Mouse (Mus musculus) ES-E14 (cell line): ENCODE data around the gene Wdr19. TPM values are rescaled to one million over a fixed set of nuclear protein-coding genes. Genes with fewer than 3 reads are reported as not detected.

Experiments
- DNase-seq: peaks from one replicate; pipeline ENCODE4 v3.0.0-alpha.2; 2013; ENCODE audit warnings: low read depth, low spot score
- H3K27ac ChIP-seq: 2 replicates; pipeline ENCODE4 v1.5.1; 2012; ENCODE audit warnings: low read depth, mild to moderate bottlenecking, low read length, moderate library complexity, mixed read lengths; ENCODE audit not compliant: poor library complexity, insufficient read depth, severe bottlenecking
- H3K36me3 ChIP-seq: 2 replicates; pipeline ENCODE4 v1.6.1; 2012; ENCODE audit warnings: mild to moderate bottlenecking, low read length, moderate library complexity, mixed read lengths; ENCODE audit not compliant: control insufficient read depth, poor library complexity, insufficient read depth, severe bottlenecking
- H3K4me1 ChIP-seq, 2 experiments: fragments of 150-350 bp in 1 of 2; sonication (generic) in 1 of 2; 2 replicates each; pipeline ENCODE4 v1.6.1; 2012; ENCODE audit warnings: low read length in 2 of 2, mild to moderate bottlenecking in 1 of 2, mixed read lengths in 1 of 2; ENCODE audit not compliant: control insufficient read depth in 2 of 2, insufficient read depth in 2 of 2, poor library complexity in 1 of 2
- H3K4me3 ChIP-seq, 2 experiments: fragments of 150-350 bp in 1 of 2; sonication (generic) in 1 of 2; 2 replicates each; pipeline ENCODE4 v1.5.1; 2012; ENCODE audit warnings: low read length in 2 of 2, low read depth in 1 of 2, mild to moderate bottlenecking in 1 of 2, mixed read lengths in 1 of 2; ENCODE audit not compliant: insufficient read depth in 1 of 2, poor library complexity in 1 of 2, severe bottlenecking in 1 of 2
- H3K9ac ChIP-seq: 2 replicates; pipeline ENCODE4 v1.6.1; 2012; ENCODE audit warnings: low read depth, mild to moderate bottlenecking, low read length, mixed read lengths; ENCODE audit not compliant: poor library complexity, insufficient read depth, severe bottlenecking
- H3K9me3 ChIP-seq: fragments of 150-350 bp; sonication (generic); 2 replicates; pipeline ENCODE4 v1.6.1; 2012; ENCODE audit warnings: low read depth, mild to moderate bottlenecking, low read length; ENCODE audit not compliant: control insufficient read depth, insufficient read depth
- CHD2 ChIP-seq: IDR thresholded peaks from 2 replicates; pipeline ENCODE4 v1.6.1; 2014; ENCODE audit warnings: mild to moderate bottlenecking, low read depth, low read length, inconsistent platforms
- HCFC1 ChIP-seq: IDR thresholded peaks from 2 replicates; pipeline ENCODE4 v1.6.1; 2012; ENCODE audit warnings: low read length, inconsistent platforms, borderline replicate concordance; ENCODE audit not compliant: insufficient read depth
- MAFK ChIP-seq: IDR thresholded peaks from 2 replicates; pipeline ENCODE4 v1.6.1; 2014; ENCODE audit warnings: mild to moderate bottlenecking, low read depth, low read length, inconsistent platforms; ENCODE audit not compliant: insufficient read depth
- ZC3H11A ChIP-seq: IDR thresholded peaks from 2 replicates; pipeline ENCODE4 v1.6.1; 2012; ENCODE audit warnings: low read depth, mild to moderate bottlenecking, inconsistent platforms, low read length, borderline replicate concordance
- ZNF384 ChIP-seq: IDR thresholded peaks from 2 replicates; pipeline ENCODE4 v1.6.1; 2012; ENCODE audit warnings: low read depth, low read length, inconsistent platforms
- in situ Hi-C, 2 experiments: fragments of 600-800 bp; cut with MboI; formaldehyde crosslinking; loops; one replicate each; pipeline ENCODE4 v1.15.1; 2025; ENCODE audit warnings: low sequenced_read_pairs in 2 of 2, inconsistent platforms in 1 of 2; ENCODE audit not compliant: unreplicated experiment in 2 of 2
- total RNA-seq: library from RNA; depleted of rRNA; stranded (reverse); fragments of 300-350 nt; gene quantifications from 2 replicates; pipeline ENCODE4 v1.2.3, GENCODE M21; 2012; rRNA removed

The Wdr19 gene
- total RNA-seq, 1 experiment: 5.3 TPM

DNA sequence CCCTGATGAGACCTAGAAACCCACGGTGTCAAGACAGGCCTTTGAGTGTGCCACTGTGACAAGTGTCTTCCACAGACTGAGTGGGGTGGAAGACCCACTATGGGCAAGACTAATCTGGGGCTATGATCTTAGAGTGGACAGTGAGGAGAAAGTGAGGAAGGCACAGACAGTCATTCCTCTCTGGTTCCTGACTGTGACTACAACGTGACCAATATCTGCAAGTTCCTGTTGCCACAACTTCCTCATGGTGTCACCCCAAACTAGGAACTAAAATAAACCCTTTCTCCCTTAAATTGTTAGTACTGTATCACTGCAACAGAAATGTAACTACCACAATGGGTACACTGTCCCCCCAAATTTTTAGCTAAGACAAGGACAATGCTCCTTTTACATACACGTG is 109.4 kb downstream of the Wdr19 start:
- DNase-seq: no peak
- H3K36me3 ChIP-seq: peaks cover 16% of the 10 kb centered on the region
- no peaks in the 10 kb centered on the region for H3K4me1 ChIP-seq
- no peaks in the 10 kb centered on the region for H3K9me3 ChIP-seq
- no peak overlapping the region for H3K27ac ChIP-seq
- no peak overlapping the region for H3K4me3 ChIP-seq
- TF ChIP-seq ZNF384: no peak
- no peak for TF ChIP-seq ZC3H11A
- no peak for TF ChIP-seq CHD2
- TF ChIP-seq MAFK: no peak
- no peak for TF ChIP-seq HCFC1
- H3K9ac ChIP-seq: no peak overlapping the region
- in situ Hi-C loops: no loop called here

Other genes with a start within 250 kb of the Wdr19 start
- gene Tlr6, start 239.6 kb upstream of the Wdr19 start, total RNA-seq: 0.13 and 0.16 TPM in 2 replicates
- gene Fam114a1, start 229.6 kb upstream of the Wdr19 start, total RNA-seq: 3.5 and 6.5 TPM in 2 replicates
- gene Tmem156, start 107.6 kb upstream of the Wdr19 start, total RNA-seq: 0.40 TPM in 1 of 2 replicates, not detected in the other
- gene Klhl5, start 92.2 kb upstream of the Wdr19 start, total RNA-seq: 5.0 and 5.2 TPM in 2 replicates
- 53.4 and 70.5 TPM in 2 replicates for gene Rfc1, start 136.0 kb downstream of the Wdr19 start, total RNA-seq
- 0.63 and 3.6 TPM in 2 replicates for gene Klb, start 148.6 kb downstream of the Wdr19 start, total RNA-seq
- gene Rpl9, start 191.7 kb downstream of the Wdr19 start, total RNA-seq: 1,957 and 1,967 TPM in 2 replicates
- gene Lias, start 191.8 kb downstream of the Wdr19 start, total RNA-seq: 38.8 and 52.8 TPM in 2 replicates
- gene Ugdh, start 236.3 kb downstream of the Wdr19 start, total RNA-seq: 6.9 and 15.8 TPM in 2 replicates